14 mouse cellular contexts compared by ENCODE assay signal in genomic region chr12:31897456-31897855, GRCm38 (mm10). TPM values are rescaled to one million over a fixed set of nuclear protein-coding genes. Genes with fewer than 3 reads are reported as not detected.
A peak's percentile ranks its signal among the peaks of the same experiment; 100 is the strongest.
DNase-seq lines count a peak whose midpoint lies in the region; ATAC-seq and TF ChIP-seq lines count a peak whose summit lies in the region.
"Had no signal": no experiment of that assay in that cellular context is flagged by ENCODE, and none has a peak within 500 bp of the region (broad histone marks: within the 10 kb centered on the region; RNA-seq: fewer than 3 reads in every experiment).

No protein-coding gene starts in this region.

- TF ChIP-seq CTCF in cortical plate, adult 2 months (IDR thresholded peaks at IDR 0.05; ENCODE audit: extremely low read depth, insufficient read depth, low read length) = no peak

- no peaks in the 10 kb centered on the region for H3K36me3 ChIP-seq in hindbrain, embryonic 12.5 days
- no peaks in the 10 kb centered on the region; the same call in 1 of the 2 replicates for H3K36me3 ChIP-seq in hindbrain, embryonic 14.5 days (replicated peaks; ENCODE audit: control insufficient read depth, insufficient read depth)
- no peaks in the 10 kb centered on the region for H3K36me3 ChIP-seq in neural tube, embryonic 15.5 days
- no peaks in the 10 kb centered on the region for H3K36me3 ChIP-seq in forebrain, embryonic 14.5 days (ENCODE audit: control insufficient read depth, insufficient read depth, low read length)

- peak overlapping the region; percentile 79 for H3K27ac ChIP-seq in hindbrain, embryonic 12.5 days
- no peak overlapping the region for H3K27ac ChIP-seq in hindbrain, embryonic 14.5 days
- H3K27ac ChIP-seq in cortical plate, adult 2 months (ENCODE audit: insufficient read depth, low read length) = 0 out of 2 replicates have a peak overlapping the region, but pooled peaks have one; percentile 53
- no peak overlapping the region for H3K27ac ChIP-seq in neural tube, embryonic 15.5 days (replicated peaks)
- no peak overlapping the region for H3K27ac ChIP-seq in forebrain, embryonic 14.5 days (ENCODE audit: low read depth, low read length)
- H3K27ac ChIP-seq: embryonic facial prominence, embryonic 15.5 days; heart, embryonic 13.5 days; kidney, embryonic 15.5 days; liver, embryonic 15.5 days had no signal

- no peak overlapping the region for H3K4me3 ChIP-seq in hindbrain, embryonic 12.5 days
- H3K4me3 ChIP-seq in hindbrain, embryonic 14.5 days (replicated peaks; ENCODE audit: low read length) = no peak overlapping the region
- H3K4me3 ChIP-seq in cortical plate, adult 2 months (ENCODE audit: insufficient read depth, low read length) = no peak overlapping the region
- no peak overlapping the region for H3K4me3 ChIP-seq in neural tube, embryonic 15.5 days (replicated peaks)
- no peak overlapping the region for H3K4me3 ChIP-seq in forebrain, embryonic 14.5 days (ENCODE audit: low read depth, low read length)
- H3K4me3 ChIP-seq: embryonic facial prominence, embryonic 15.5 days; heart, embryonic 13.5 days; kidney, embryonic 15.5 days; liver, embryonic 15.5 days had no signal

- no peak overlapping the region for H3K4me2 ChIP-seq in hindbrain, embryonic 12.5 days (replicated peaks)
- H3K4me2 ChIP-seq in hindbrain, embryonic 14.5 days (replicated peaks) = no peak overlapping the region
- no peak overlapping the region for H3K4me2 ChIP-seq in neural tube, embryonic 15.5 days
- no peak overlapping the region for H3K4me2 ChIP-seq in forebrain, embryonic 14.5 days (ENCODE audit: low read length)
- H3K4me2 ChIP-seq: embryonic facial prominence, embryonic 15.5 days; heart, embryonic 13.5 days; kidney, embryonic 15.5 days; liver, embryonic 15.5 days had no signal

- TF ChIP-seq POLR2A in cortical plate, adult 2 months (IDR thresholded peaks at IDR 0.05; ENCODE audit: extremely low read depth, insufficient read depth, low read length) = no peak

- H3K27me3 ChIP-seq in hindbrain, embryonic 12.5 days = no peaks in the 10 kb centered on the region
- no peaks in the 10 kb centered on the region for H3K27me3 ChIP-seq in hindbrain, embryonic 14.5 days (ENCODE audit: control insufficient read depth, insufficient read depth, low read length)
- H3K27me3 ChIP-seq in neural tube, embryonic 15.5 days (replicated peaks) = no peaks in the 10 kb centered on the region
- no peaks in the 10 kb centered on the region for H3K27me3 ChIP-seq in forebrain, embryonic 14.5 days (replicated peaks; ENCODE audit: control insufficient read depth, insufficient read depth, low read length)
- H3K27me3 ChIP-seq: embryonic facial prominence, embryonic 15.5 days; heart, embryonic 13.5 days; kidney, embryonic 15.5 days; liver, embryonic 15.5 days had no signal

- no peak for DNase-seq in hindbrain, embryonic 14.5 days (ENCODE audit: low spot score)
- peak; percentile 48 for DNase-seq in retina, embryonic 14.5 days (ENCODE audit: low spot score)
- DNase-seq in retina, postnatal 1 day = no peak
- DNase-seq in urinary bladder, adult 2 months (ENCODE audit: low spot score) = no peak
- DNase-seq in forebrain, embryonic 14.5 days (ENCODE audit: low spot score) = no peak
- DNase-seq: gastrocnemius, postnatal 36 days had no signal

- WGBS in hindbrain, embryonic 12.5 days = 63% methylated on average over 7 of the region's 7 CpGs
- 54% methylated on average over 7 of the region's 7 CpGs for WGBS in hindbrain, embryonic 14.5 days
- WGBS in neural tube, embryonic 15.5 days = 51% methylated on average over 7 of the region's 7 CpGs
- 48% methylated on average over 7 of the region's 7 CpGs for WGBS in forebrain, embryonic 14.5 days

- H3K9ac ChIP-seq in hindbrain, embryonic 12.5 days = no peak overlapping the region
- no peak overlapping the region for H3K9ac ChIP-seq in hindbrain, embryonic 14.5 days
- 0 out of 2 replicates have a peak overlapping the region, but pooled peaks have one; percentile 15 for H3K9ac ChIP-seq in neural tube, embryonic 15.5 days (replicated peaks)
- H3K9ac ChIP-seq in forebrain, embryonic 14.5 days (ENCODE audit: low read length) = no peak overlapping the region
- H3K9ac ChIP-seq: embryonic facial prominence, embryonic 15.5 days; heart, embryonic 13.5 days; kidney, embryonic 15.5 days; liver, embryonic 15.5 days had no signal

- peaks cover 23% of the 10 kb centered on the region for H3K4me1 ChIP-seq in hindbrain, embryonic 12.5 days
- peaks cover 22% of the 10 kb centered on the region for H3K4me1 ChIP-seq in hindbrain, embryonic 14.5 days (replicated peaks; ENCODE audit: control insufficient read depth, insufficient read depth, low read length)
- peaks cover 5% of the 10 kb centered on the region for H3K4me1 ChIP-seq in cortical plate, adult 2 months (ENCODE audit: control insufficient read depth, insufficient read depth, low read length)
- peaks cover 24% of the 10 kb centered on the region for H3K4me1 ChIP-seq in neural tube, embryonic 15.5 days
- H3K4me1 ChIP-seq in forebrain, embryonic 14.5 days (ENCODE audit: control insufficient read depth, insufficient read depth, low read length) = peaks cover 21% of the 10 kb centered on the region
- H3K4me1 ChIP-seq: embryonic facial prominence, embryonic 15.5 days; liver, embryonic 15.5 days had no signal

- H3K9me3 ChIP-seq in hindbrain, embryonic 12.5 days (replicated peaks) = no peaks in the 10 kb centered on the region
- no peaks in the 10 kb centered on the region for H3K9me3 ChIP-seq in hindbrain, embryonic 14.5 days (ENCODE audit: control insufficient read depth, low read length)
- H3K9me3 ChIP-seq in neural tube, embryonic 15.5 days (replicated peaks) = no peaks in the 10 kb centered on the region
- H3K9me3 ChIP-seq in forebrain, embryonic 14.5 days (replicated peaks; ENCODE audit: control insufficient read depth, low read length) = no peaks in the 10 kb centered on the region
- H3K9me3 ChIP-seq: embryonic facial prominence, embryonic 15.5 days; G1E; heart, embryonic 13.5 days; kidney, embryonic 15.5 days; liver, embryonic 15.5 days had no signal

- ATAC-seq in hindbrain, embryonic 12.5 days (ENCODE audit: low FRiP score) = no peak
- no peak for ATAC-seq in hindbrain, embryonic 14.5 days (ENCODE audit: low FRiP score)
- no peak for ATAC-seq in neural tube, embryonic 15.5 days (ENCODE audit: low FRiP score)
- no peak for ATAC-seq in forebrain, embryonic 14.5 days

RNA-seq across cellular contexts. Expression of gene Hbp1, which starts 52.9 kb away (rescaled TPM):
- 94.7 and 95.6 TPM in 2 replicates for polyA plus RNA-seq in hindbrain, embryonic 12.5 days (2016; fragmentation: Nextera tagmentation; extraction: Ambion mirVana)
- 49.0 and 51.5 TPM in 2 replicates for polyA plus RNA-seq in hindbrain, embryonic 14.5 days (2014; fragmentation: Nextera tagmentation; extraction: Ambion mirVana)
- polyA plus RNA-seq in cortical plate, adult 2 months (2012; rRNA removed) = 32.4 and 37.2 TPM in 2 replicates
- polyA plus RNA-seq in neural tube, embryonic 15.5 days (2015; fragmentation: Nextera tagmentation; extraction: Ambion mirVana) = 39.1 and 51.9 TPM in 2 replicates
- polyA plus RNA-seq in urinary bladder, adult 2 months (2012; rRNA removed) = 92.7 and 104 TPM in 2 replicates
- 107 and 112 TPM in 2 replicates for polyA plus RNA-seq in forebrain, embryonic 14.5 days (2014; fragmentation: Nextera tagmentation; extraction: Ambion mirVana)

Comparison
In these comparisons a context has a peak if more than half of its experiments do, and no peak if none do; other contexts are left out.
1. H3K27ac ChIP-seq: peak in hindbrain, embryonic 12.5 days (single experiment) and cortical plate, adult 2 months (single experiment); none in hindbrain, embryonic 14.5 days (single experiment), neural tube, embryonic 15.5 days (single experiment) and forebrain, embryonic 14.5 days (single experiment).